18 mouse cellular contexts compared by ENCODE assay signal in the genomic region with DNA sequence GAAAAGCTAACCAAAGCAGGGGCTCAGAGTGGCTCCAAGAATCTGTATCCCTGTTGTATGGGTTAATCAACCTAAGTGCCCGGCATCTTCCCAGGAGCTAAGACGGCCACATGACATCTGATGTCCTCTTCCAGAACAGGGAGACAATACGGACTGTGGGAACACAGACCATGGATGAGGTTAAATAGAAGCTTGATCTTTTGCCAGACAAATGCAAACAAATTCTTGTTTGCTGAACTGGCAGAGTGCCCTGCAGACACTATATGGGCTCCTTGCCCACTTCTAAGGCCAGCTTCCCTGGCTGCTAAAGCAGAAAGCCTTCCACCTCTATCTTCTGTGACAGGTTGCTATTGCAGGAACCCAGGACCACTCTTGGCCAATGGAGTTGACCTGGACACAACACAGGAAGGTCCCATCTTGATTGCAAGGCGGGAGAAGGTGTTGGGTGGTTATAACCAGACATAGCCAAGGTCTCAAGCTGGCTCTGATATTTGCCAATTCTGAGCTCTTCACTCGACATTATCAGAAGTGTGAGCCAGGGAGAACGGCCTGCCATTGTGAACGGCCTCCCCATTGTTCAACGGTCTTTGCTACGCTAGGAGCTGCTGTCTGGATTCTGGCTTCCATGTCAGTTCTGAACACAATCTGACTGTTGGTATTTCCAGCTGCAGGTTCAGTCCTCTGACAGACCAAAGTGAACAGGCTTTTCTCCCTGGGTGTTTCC.
DNase-seq lines count a peak whose midpoint lies in the region; ATAC-seq and TF ChIP-seq lines count a peak whose summit lies in the region.
"Had no signal": no experiment of that assay in that cellular context is flagged by ENCODE, and none has a peak within 500 bp of the region (broad histone marks: within the 10 kb centered on the region; RNA-seq: fewer than 3 reads in every experiment).

No protein-coding gene starts in this region.

- TF ChIP-seq CTCF in lung, postnatal 0 days (IDR thresholded peaks at IDR 0.05): no peak
- TF ChIP-seq CTCF in lung, adult 2 months (IDR thresholded peaks at IDR 0.05; ENCODE audit: insufficient read depth, low read length): no peak
- no peak for TF ChIP-seq CTCF in brain, embryonic 14.5 days (IDR thresholded peaks at IDR 0.05; ENCODE audit: borderline replicate concordance, extremely low read depth, insufficient read depth, insufficient read length)

- ATAC-seq in heart, embryonic 15.5 days (replicated peaks; ENCODE audit: insufficient number of reproducible peaks, insufficient read depth, low FRiP score, low read depth): peak; percentile 27; the same call in 1 of the 2 replicates
- ATAC-seq in heart, embryonic 12.5 days (ENCODE audit: insufficient number of reproducible peaks, low FRiP score): no peak
- ATAC-seq in lung, postnatal 0 days: no peak
- ATAC-seq: CD4-positive, CD25-positive, alpha-beta regulatory T cell, adult 4 months; intestine, postnatal 0 days had no signal

- no peak for TF ChIP-seq POLR2A in lung, adult 2 months (IDR thresholded peaks at IDR 0.05; ENCODE audit: borderline replicate concordance, extremely low read depth, low read depth, low read length)
- no peak for TF ChIP-seq POLR2A in brain, embryonic 14.5 days (IDR thresholded peaks at IDR 0.05; ENCODE audit: borderline replicate concordance, extremely low read depth, insufficient read depth, insufficient read length, poor library complexity, severe bottlenecking)

- no peak overlapping the region for H3K9ac ChIP-seq in heart, embryonic 15.5 days
- H3K9ac ChIP-seq in heart, embryonic 12.5 days: no peak overlapping the region
- no peak overlapping the region for H3K9ac ChIP-seq in lung, postnatal 0 days (replicated peaks; ENCODE audit: low read depth)
- H3K9ac ChIP-seq: forebrain, embryonic 12.5 days; liver, embryonic 14.5 days had no signal

- no peaks in the 10 kb centered on the region for H3K36me3 ChIP-seq in heart, embryonic 15.5 days
- no peaks in the 10 kb centered on the region for H3K36me3 ChIP-seq in heart, embryonic 12.5 days
- H3K36me3 ChIP-seq in lung, postnatal 0 days (ENCODE audit: insufficient read depth, low read length): no peaks in the 10 kb centered on the region
- H3K36me3 ChIP-seq: forebrain, embryonic 12.5 days; hindbrain, embryonic 10.5 days; midbrain, embryonic 10.5 days had no signal

- no peak for TF ChIP-seq EP300 in lung, postnatal 0 days (IDR thresholded peaks at IDR 0.05)

- peak; percentile 60 for DNase-seq in lung, postnatal 0 days (ENCODE audit: low spot score)
- no peak for DNase-seq in lung, adult 2 months
- DNase-seq in brain, embryonic 14.5 days (ENCODE audit: low read depth): peak; percentile 62
- peak; percentile 35 for DNase-seq in large intestine, adult 2 months (ENCODE audit: low read depth, low spot score)
- DNase-seq in layer of hippocampus, adult 11-12 months (ENCODE audit: low spot score): no peak
- DNase-seq: adrenal gland, postnatal 25 days; cerebellum, adult 9-10 months; gastrocnemius, adult 2 months; kidney, postnatal 25 days; layer of hippocampus, adult 9-11 months had no signal

- H3K4me1 ChIP-seq in heart, embryonic 15.5 days (replicated peaks): peaks cover 11% of the 10 kb centered on the region
- H3K4me1 ChIP-seq in heart, embryonic 12.5 days (replicated peaks): no peaks in the 10 kb centered on the region
- peaks cover 4% of the 10 kb centered on the region; the same call in 1 of the 2 replicates for H3K4me1 ChIP-seq in lung, postnatal 0 days (ENCODE audit: insufficient read depth, low read depth, low read length)
- H3K4me1 ChIP-seq in lung, adult 2 months (ENCODE audit: control insufficient read depth, insufficient read depth, low read length): no peaks in the 10 kb centered on the region
- H3K4me1 ChIP-seq: midbrain, embryonic 10.5 days had no signal

- H3K4me3 ChIP-seq in heart, embryonic 15.5 days: no peak overlapping the region
- no peak overlapping the region for H3K4me3 ChIP-seq in heart, embryonic 12.5 days
- no peak overlapping the region for H3K4me3 ChIP-seq in lung, postnatal 0 days (ENCODE audit: low read depth, low read length)
- H3K4me3 ChIP-seq in lung, adult 2 months (replicated peaks; ENCODE audit: extremely low read depth, low read depth, low read length): no peak overlapping the region
- H3K4me3 ChIP-seq: forebrain, embryonic 12.5 days; gastrocnemius, adult 2 months; hindbrain, embryonic 10.5 days; midbrain, embryonic 10.5 days had no signal

- H3K27me3 ChIP-seq in heart, embryonic 15.5 days: no peaks in the 10 kb centered on the region
- H3K27me3 ChIP-seq in heart, embryonic 12.5 days (replicated peaks): no peaks in the 10 kb centered on the region
- no peaks in the 10 kb centered on the region for H3K27me3 ChIP-seq in lung, postnatal 0 days (replicated peaks; ENCODE audit: insufficient read depth, low read length)
- H3K27me3 ChIP-seq: forebrain, embryonic 12.5 days had no signal

- 46% methylated on average over 9 of the region's 9 CpGs for WGBS in heart, embryonic 15.5 days
- WGBS in heart, embryonic 12.5 days: 69% methylated on average over 9 of the region's 9 CpGs
- 23% methylated on average over 9 of the region's 9 CpGs for WGBS in lung, postnatal 0 days
- WGBS in lung, adult 2 months: 46% methylated on average over 9 of the region's 9 CpGs
- WGBS in large intestine, adult 2 months: 26% methylated on average over 9 of the region's 9 CpGs

- no peak overlapping the region for H3K4me2 ChIP-seq in heart, embryonic 15.5 days
- no peak overlapping the region for H3K4me2 ChIP-seq in heart, embryonic 12.5 days
- H3K4me2 ChIP-seq in lung, postnatal 0 days (replicated peaks; ENCODE audit: low read depth, low read length): no peak overlapping the region
- H3K4me2 ChIP-seq: forebrain, embryonic 12.5 days had no signal

- H3K9me3 ChIP-seq in heart, embryonic 15.5 days (replicated peaks): no peaks in the 10 kb centered on the region
- H3K9me3 ChIP-seq in heart, embryonic 12.5 days (replicated peaks): no peaks in the 10 kb centered on the region
- no peaks in the 10 kb centered on the region for H3K9me3 ChIP-seq in lung, postnatal 0 days (ENCODE audit: low read length)
- H3K9me3 ChIP-seq: forebrain, embryonic 12.5 days; hindbrain, embryonic 10.5 days; midbrain, embryonic 10.5 days had no signal

- no peak overlapping the region for H3K27ac ChIP-seq in heart, embryonic 15.5 days
- H3K27ac ChIP-seq in heart, embryonic 12.5 days (ENCODE audit: poor library complexity, severe bottlenecking): no peak overlapping the region
- no peak overlapping the region for H3K27ac ChIP-seq in lung, postnatal 0 days (ENCODE audit: low read length)
- H3K27ac ChIP-seq: forebrain, embryonic 12.5 days; gastrocnemius, adult 2 months; hindbrain, embryonic 10.5 days; liver, embryonic 14.5 days; midbrain, embryonic 10.5 days had no signal

Comparison
In these comparisons a context has a peak if more than half of its experiments do, and no peak if none do; other contexts are left out.
1. DNase-seq: peak in lung, postnatal 0 days (single experiment), brain, embryonic 14.5 days (single experiment) and large intestine, adult 2 months (single experiment); none in lung, adult 2 months (single experiment) and layer of hippocampus, adult 11-12 months (single experiment).